Mouse (Mus musculus) Patski (cell line): ENCODE results near the gene Chkb. TPM values are rescaled to one million over a fixed set of nuclear protein-coding genes. Genes with fewer than 3 reads are reported as not detected.

Source experiments
- ATAC-seq: fragments of 100-300 bp; one replicate; pipeline ENCODE4 v1.8.0; 2021
- CTCF ChIA-PET: fragments of 350-600 bp; sonication (Branson Sonifier 250); formaldehyde crosslinking; loops from one replicate; lab custom pipeline; 2022; ENCODE audit warnings: inconsistent platforms; lab: Charles Lee
- POLR2A ChIA-PET: fragments of 350-600 bp; sonication (Branson Sonifier 250); formaldehyde crosslinking; loops from one replicate; lab custom pipeline; 2022; ENCODE audit warnings: antibody characterized with exemption, inconsistent platforms; lab: Charles Lee
- DNase-seq: peaks from one replicate; pipeline ENCODE4 v3.0.0-alpha.2; 2011; ENCODE audit warnings: low read depth, low spot score
- H3K27me3 ChIP-seq: fragments of 371-371 bp; one replicate; pipeline ENCODE4 v1.5.1; 2021
- CTCF ChIP-seq: fragments of 100-300 bp; IDR thresholded peaks from one replicate; pipeline ENCODE4 v1.5.1; 2021
- in situ Hi-C: fragments of 300-500 bp; cut with MboI; formaldehyde crosslinking; loops from 3 replicates; pipeline ENCODE4 v1.11.1; 2018; ENCODE audit warnings: low pct_unique_long_range_greater_than_20kb, mixed read lengths
- polyA plus RNA-seq: library from polyadenylated mRNA; unstranded; gene quantifications from one replicate; pipeline ENCODE4 v1.2.3, GENCODE M21; 2021

The Chkb gene
- polyA plus RNA-seq, 1 experiment from 2014 or later: 63.5 TPM

DNA sequence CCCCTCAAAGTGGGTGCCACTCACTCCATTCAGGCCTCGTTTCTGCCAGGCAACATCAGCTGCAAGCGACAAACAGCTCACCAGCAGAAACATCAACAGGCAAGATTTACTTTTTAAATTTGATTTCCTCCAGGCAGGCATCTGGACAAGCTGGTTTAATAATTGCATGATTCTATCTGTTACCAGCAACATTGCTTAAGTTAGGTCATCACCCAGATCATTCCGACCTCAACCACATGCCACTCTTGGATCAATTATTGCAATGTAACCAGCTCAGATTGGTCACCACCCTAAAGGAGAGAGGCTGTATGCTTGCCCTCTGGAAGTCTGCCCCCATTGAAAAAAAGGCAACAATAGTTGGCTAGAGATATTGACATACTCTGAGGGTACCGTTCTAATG, 41.8 kb upstream of the Chkb start:
- ATAC-seq (no peak), DNase-seq (no peak)
- POLR2A ChIA-PET: no interaction called here
- no peaks in the 10 kb centered on the region for H3K27me3 ChIP-seq
- CTCF ChIA-PET: interaction anchor here (1.0 kb wide), 1 partner anchor 77 kb away, joined by 3 read pairs; no protein-coding TSS in a partner anchor
- in situ Hi-C loops: no loop called here
- TF ChIP-seq CTCF: no peak

DNA sequence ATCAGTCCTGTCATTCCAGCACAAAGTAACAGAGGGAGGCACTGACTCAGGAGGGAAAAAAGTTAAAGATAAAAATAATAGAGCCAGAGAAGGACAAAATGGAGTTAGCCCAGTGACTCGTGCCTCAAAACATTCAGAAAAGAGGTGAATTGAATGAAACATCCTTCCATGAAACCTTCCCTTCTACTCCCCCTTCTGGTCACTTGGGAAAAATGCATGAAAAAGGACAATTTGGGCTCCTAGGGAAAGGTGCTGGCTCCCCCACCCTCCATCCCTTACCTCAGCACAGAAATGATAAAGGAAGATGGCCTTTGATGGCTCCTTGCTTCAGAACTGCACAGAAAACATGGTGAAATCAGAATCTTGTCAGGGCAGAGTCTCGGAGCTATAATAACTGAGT, 38.9 kb upstream of the Chkb start:
- DNase-seq (no peak), ATAC-seq (no peak)
- CTCF ChIA-PET: interaction anchor here (1.6 kb wide), 1 partner anchor 62 kb away, joined by 5 read pairs; no protein-coding TSS in a partner anchor
- POLR2A ChIA-PET: no interaction called here
- H3K27me3 ChIP-seq: peaks cover 6% of the 10 kb centered on the region
- in situ Hi-C loops: no loop called here
- TF ChIP-seq CTCF: no peak

DNA sequence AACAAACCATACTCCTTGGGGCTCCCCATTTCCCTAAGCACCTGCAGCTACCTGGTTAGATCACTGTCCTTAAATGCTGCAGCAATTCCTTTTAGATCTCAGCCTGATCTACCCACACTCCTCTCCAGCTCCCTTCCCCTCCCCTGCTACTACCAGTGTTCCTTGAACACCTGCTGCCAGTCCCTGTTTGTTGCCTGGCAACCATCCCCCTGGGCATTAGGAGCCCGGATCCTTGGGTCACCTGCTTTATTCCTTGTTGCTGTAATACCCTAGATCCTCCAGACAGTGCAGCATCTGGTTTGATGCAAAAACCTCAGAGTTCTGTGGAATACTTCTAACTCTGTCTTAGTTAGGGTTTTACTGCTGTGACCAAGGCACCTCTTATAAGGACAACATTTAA, 35.3 kb upstream of the Chkb start:
- ChIA-PET CTCF (no interaction called here), POLR2A (no interaction called here)
- no peak for TF ChIP-seq CTCF
- peaks cover 29% of the 10 kb centered on the region for H3K27me3 ChIP-seq
- no peak for ATAC-seq
- in situ Hi-C loops: no loop called here
- DNase-seq: no peak

DNA sequence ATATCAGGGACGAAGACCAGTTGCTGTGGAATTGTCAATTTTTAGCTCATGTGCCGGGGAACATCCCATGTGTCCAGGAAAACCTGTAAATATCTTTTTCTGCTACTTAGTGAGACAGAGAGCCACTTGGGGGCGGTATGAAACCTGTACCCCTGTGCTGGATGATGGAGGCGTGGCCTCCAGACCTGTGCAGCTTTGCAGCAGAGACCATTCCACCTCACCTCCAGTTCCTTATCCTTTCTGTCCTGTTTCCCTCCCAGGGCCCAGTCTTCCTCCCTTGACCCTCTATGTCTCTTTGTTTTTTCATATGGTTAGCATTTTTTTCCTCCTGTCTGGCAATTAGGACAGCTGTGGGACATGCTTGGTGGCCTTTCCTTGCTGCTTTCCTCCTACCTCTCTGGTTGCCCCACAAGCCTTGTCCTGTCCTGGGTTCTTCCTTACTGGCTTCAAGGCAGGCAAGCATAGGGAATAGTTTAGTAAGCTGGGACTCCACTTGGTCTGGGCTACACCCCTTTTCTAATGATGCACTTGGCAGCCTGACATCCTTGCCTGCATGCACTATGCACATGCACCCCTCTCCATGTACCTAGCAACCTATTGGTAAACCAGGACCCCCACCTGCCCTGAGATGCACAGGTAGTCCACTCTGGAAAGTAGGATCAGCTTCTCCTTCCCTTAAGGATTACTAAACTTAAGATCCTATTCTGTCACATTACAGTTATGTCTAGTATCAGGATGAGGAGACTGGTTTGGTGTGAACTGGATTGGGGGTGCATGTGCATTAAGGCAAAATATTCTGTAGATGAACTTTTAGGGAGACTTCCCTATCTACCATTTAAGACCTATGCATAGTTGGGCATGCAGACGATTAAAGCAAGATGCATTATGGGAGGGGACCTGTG, 33.9 kb upstream of the Chkb start:
- POLR2A ChIA-PET: no interaction called here
- no peak for ATAC-seq
- H3K27me3 ChIP-seq: peaks cover 42% of the 10 kb centered on the region
- CTCF ChIA-PET: no interaction called here
- DNase-seq: no peak
- no peak for TF ChIP-seq CTCF
- in situ Hi-C loops: no loop called here

DNA sequence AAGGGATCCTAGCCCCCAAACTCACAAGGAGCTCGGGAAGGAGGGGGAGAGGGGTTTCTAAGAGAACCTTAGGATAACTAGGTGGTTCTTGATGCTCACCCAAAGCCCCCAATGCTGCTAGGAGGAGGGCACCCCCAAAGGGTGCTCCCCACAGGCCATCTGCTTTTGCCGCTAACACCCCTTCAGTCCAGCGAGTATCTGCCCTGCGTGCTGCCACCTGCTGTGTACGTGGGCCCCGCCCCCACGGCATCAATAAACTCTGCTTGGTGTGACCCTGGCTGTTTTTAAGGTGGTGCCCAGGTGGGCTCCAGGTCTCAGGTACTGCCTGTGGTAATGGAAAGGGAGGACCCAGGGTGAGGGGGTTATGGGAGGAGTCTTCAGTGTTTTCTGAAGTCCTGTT, 32.5 kb upstream of the Chkb start:
- ATAC-seq: no peak
- no peak for DNase-seq
- ChIA-PET CTCF (no interaction called here), POLR2A (no interaction called here)
- in situ Hi-C loops: no loop called here
- TF ChIP-seq CTCF: no peak
- H3K27me3 ChIP-seq: peaks cover 56% of the 10 kb centered on the region

DNA sequence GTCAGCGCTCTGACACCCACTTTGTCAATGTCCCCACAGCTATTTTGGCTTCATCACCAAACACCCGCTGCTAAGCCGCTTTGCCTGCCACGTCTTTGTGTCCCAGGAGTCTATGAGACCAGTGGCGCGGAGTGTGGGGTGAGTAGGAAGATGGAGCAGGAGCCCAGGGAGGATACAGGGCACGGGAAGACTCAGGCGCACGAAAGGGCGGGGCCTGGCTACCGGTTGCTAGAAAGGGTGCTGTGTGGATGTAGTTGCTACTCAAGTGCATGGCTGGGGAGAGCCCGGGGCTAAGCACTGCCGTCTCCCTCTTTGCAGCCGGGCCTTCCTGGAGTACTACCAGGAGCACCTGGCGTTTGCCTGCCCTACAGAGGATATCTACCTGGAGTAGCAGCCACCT, 31.6 kb upstream of the Chkb start:
- DNase-seq (no peak), ATAC-seq (no peak)
- H3K27me3 ChIP-seq: peaks cover 64% of the 10 kb centered on the region
- CTCF ChIA-PET: no interaction called here
- POLR2A ChIA-PET: no interaction called here
- in situ Hi-C loops: no loop called here
- TF ChIP-seq CTCF: no peak

DNA sequence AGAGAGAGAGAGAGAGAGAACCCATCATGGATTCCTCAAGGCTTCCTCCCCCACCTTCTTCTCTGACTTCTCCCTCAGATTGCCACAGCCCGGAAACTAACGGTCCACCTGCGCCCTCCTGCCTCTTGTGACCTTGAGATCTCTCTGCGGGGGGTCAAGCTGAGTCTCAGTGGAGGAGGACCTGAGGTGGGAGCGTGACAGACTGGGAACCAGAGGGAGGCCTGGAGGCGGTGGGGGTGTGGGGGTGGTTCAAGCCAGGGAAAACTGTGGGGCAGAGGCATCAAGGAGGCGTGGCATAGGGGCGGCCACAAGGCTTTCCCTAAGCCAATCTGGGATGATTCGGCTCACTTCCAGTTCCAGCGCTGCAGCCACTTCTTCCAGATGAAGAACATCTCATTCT, 30.6 kb upstream of the Chkb start:
- ChIA-PET CTCF (interaction anchor here (1.2 kb wide), 1 partner anchor 18 kb away, joined by 3 read pairs; no protein-coding TSS in a partner anchor), POLR2A (no interaction called here)
- no peak for ATAC-seq
- TF ChIP-seq CTCF: no peak
- peaks cover 66% of the 10 kb centered on the region for H3K27me3 ChIP-seq
- in situ Hi-C loops: no loop called here
- no peak for DNase-seq

DNA sequence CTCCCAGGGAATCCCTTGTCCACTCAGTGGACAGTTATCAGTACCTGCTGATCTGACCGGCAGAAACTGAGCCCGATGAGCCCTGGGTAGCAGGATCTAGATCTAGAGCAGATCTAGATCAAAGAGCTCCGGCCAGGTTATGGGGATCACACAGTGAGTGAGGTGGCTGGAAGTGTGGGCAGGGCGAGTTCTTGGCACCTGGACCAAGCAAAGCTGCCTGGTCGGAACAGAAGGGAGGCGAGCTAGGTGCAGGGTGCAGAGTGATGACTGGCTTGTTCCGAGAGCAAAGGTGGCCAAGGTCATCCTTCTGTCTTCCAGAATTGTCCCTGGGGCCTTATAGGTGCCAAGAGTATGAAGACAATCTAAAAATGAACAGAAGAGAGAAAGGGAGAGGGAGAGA, 30.1 kb upstream of the Chkb start:
- peaks cover 66% of the 10 kb centered on the region for H3K27me3 ChIP-seq
- no peak for DNase-seq
- ChIA-PET CTCF (interaction anchor here (1.2 kb wide), 1 partner anchor 18 kb away, joined by 3 read pairs; no protein-coding TSS in a partner anchor), POLR2A (no interaction called here)
- TF ChIP-seq CTCF: no peak
- ATAC-seq: no peak
- in situ Hi-C loops: no loop called here

DNA sequence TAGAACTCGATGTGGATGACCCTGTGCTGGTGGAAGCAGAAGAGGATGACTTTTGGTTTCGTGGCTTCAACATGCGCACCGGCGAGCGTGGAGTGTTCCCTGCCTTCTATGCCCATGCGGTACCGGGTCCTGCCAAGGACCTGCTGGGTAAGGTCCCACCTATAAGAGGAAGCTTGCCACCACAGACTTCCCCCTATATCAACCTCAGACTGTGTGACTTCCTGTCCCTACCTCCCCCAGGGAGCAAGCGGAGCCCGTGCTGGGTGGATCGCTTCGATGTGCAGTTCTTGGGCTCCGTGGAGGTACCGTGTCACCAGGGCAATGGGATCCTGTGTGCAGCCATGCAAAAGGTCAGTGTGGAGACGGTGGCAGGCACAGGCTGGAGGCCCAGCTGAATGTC, 29.2 kb upstream of the Chkb start:
- no peak for TF ChIP-seq CTCF
- ATAC-seq (no peak), DNase-seq (no peak)
- CTCF ChIA-PET: interaction anchor here (1.2 kb wide), 1 partner anchor 17 kb away, joined by 3 read pairs; no protein-coding TSS in a partner anchor
- POLR2A ChIA-PET: interaction anchor here (0.7 kb wide), 1 partner anchor 596 kb away, joined by 3 read pairs; no protein-coding TSS in a partner anchor
- in situ Hi-C loops: no loop called here
- H3K27me3 ChIP-seq: peaks cover 62% of the 10 kb centered on the region

DNA sequence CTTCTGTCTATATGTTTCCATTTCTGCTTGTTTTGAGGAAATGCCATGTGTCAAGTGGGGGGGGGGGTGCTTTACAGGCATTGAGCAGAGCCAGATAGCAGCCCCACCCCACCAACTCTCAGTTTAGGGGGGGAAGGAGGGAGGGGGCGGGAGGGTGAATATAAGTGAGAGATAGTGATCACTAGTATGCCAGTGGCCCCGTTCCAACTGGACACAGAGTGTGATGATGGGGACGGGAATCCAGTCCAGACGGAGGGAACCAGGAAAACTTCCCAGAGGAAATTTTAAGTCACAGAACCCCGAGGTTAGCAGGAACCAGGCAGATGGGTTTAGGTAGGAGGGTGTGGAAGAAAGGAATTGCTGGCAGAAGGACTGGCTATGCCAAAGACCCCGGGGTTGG, 25.9 kb upstream of the Chkb start:
- ATAC-seq: no peak
- in situ Hi-C loops: no loop called here
- CTCF ChIA-PET: no interaction called here
- H3K27me3 ChIP-seq: peaks cover 56% of the 10 kb centered on the region
- no peak for TF ChIP-seq CTCF
- no peak for DNase-seq
- POLR2A ChIA-PET: no interaction called here

DNA sequence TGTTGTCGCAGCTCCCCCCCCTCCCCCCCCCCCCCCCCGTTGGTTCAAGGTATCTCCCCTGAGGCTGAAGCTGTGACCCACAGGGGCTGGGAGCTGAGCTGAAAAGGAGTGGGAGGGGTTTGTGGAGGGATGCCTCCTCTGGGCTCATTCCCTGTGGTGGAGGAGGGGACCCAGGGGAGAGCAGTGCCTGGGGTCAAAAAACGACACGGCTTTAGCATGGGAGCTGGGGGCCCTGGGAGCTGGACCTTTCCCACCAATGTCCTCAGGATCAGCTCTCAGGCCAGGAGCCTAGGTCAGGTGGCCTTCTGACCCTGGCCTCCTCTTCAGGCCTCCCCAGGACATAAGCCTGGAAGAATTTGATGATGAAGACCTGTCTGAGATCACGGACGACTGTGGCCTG, 25.1 kb upstream of the Chkb start:
- no peak for TF ChIP-seq CTCF
- POLR2A ChIA-PET: no interaction called here
- DNase-seq (no peak), ATAC-seq (no peak)
- in situ Hi-C loops: no loop called here
- H3K27me3 ChIP-seq: peaks cover 53% of the 10 kb centered on the region
- CTCF ChIA-PET: interaction anchor here (0.9 kb wide), 1 partner anchor 10 kb away, joined by 3 read pairs; no protein-coding TSS in a partner anchor
